Mouse (Mus musculus) small intestine, adult 2 months (tissue): ENCODE data around the gene Abhd16b.

Source experiments
- CTCF ChIP-seq: fragments of 200-500 bp; IDR thresholded peaks from 2 replicates; pipeline ENCODE4 v1.5.1; 2012; ENCODE audit warnings: low read depth, mild to moderate bottlenecking, control low read depth, inconsistent platforms, low read length, moderate library complexity, mixed read lengths; ENCODE audit not compliant: insufficient replicate concordance, insufficient read length; ENCODE audit errors: extremely low read depth
- POLR2A ChIP-seq: fragments of 200-500 bp; IDR thresholded peaks from 2 replicates; pipeline ENCODE4 v1.6.1; 2012; ENCODE audit warnings: low read depth, mild to moderate bottlenecking, control low read depth, inconsistent platforms, low read length, moderate library complexity

DNA sequence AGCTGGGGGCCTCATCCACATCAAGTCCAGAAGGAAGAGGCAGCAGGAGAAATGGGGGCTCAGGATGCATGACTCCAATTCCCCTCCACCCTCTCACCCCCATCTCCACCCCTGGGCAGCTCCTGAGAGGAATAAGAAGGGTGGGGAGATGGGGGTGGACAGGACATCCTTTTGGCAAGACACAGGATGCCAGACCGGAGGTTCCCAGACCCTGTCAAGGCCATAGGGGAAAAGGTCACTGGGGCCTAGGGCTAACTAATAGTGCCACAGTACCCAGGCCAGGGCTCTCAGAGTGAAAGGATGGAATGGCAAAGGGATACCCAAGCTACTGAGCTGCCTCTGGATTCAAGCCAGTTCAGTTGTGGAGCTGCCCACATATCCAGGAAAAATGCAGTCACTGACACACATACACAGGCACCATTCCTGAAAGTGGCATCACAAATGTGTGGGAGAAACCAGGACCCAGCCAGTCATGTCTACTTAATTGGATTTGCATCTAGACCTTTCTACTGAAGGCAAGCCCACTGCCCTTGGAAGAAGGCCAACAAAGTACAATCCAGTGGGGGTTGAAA is 20.7 kb upstream of the Abhd16b start:
- TF ChIP-seq CTCF (no peak), POLR2A (no peak)
